Mouse (Mus musculus): ENCODE measurements around the gene Ddx10. TPM values are rescaled to one million over a fixed set of nuclear protein-coding genes. Genes with fewer than 3 reads are reported as not detected.

Gene Ddx10
- total and polyA plus RNA-seq, 3 experiments: 45.1 to 48.4 (median 46.5) TPM

DNA sequence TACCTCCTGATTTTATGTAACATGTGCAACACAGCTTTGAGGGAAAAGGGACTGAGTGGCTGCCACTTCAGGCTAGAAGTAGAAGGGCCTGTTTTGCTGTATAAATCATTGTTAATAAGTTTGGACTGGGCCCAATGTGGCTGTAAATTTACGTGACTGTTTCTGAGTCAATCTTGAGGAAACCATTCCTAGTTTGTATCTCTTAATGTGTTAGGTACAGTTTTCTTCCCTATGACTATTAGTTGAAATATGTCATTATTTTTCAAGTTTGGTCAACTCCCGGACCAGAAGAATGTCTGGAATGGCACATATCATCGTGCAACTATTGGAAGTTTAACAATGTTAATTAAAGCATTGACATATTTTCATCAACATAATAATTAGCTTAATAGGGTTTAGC, 42.2 kb upstream of the Ddx10 start:
- DNase-seq (ENCODE audit: low read depth, low spot score): no peak
- no peaks in the 10 kb centered on the region for H3K36me3 ChIP-seq (ENCODE audit: control insufficient read depth in 1 of 2, insufficient read depth in 2 of 2, low read length in 2 of 2)
- H3K27me3 ChIP-seq (ENCODE audit: control insufficient read depth in 1 of 2, insufficient read depth in 2 of 2, low read length in 2 of 2): peaks cover 8 to 11% of the 10 kb centered on the region in 2 experiments
- no peaks in the 10 kb centered on the region for H3K79me2 ChIP-seq (ENCODE audit: control insufficient read depth, insufficient read depth, low read length, poor library complexity)
- H3K9me3 ChIP-seq (replicated peaks; ENCODE audit: insufficient read depth, low read length): no peaks in the 10 kb centered on the region
- no peak overlapping the region for H3K27ac ChIP-seq (ENCODE audit: control insufficient read depth, low read depth, low read length)
- H3K4me1 ChIP-seq (ENCODE audit: control insufficient read depth in 1 of 2, insufficient read depth in 2 of 2, low read length in 2 of 2): no peaks in the 10 kb centered on the region
- H3K4me3 ChIP-seq (ENCODE audit: control insufficient read depth in 1 of 2, insufficient read depth in 1 of 2, low read depth in 2 of 2, low read length in 2 of 2): no peak overlapping the region
- TF ChIP-seq HCFC1 (IDR thresholded peaks at IDR 0.05; ENCODE audit: low read depth, low read length): no peak
- TF ChIP-seq ZKSCAN1 (IDR thresholded peaks at IDR 0.05; ENCODE audit: low read depth, low read length): no peak
- no peak for TF ChIP-seq ZC3H11A (IDR thresholded peaks at IDR 0.05; ENCODE audit: low read depth, low read length)
- no peak for TF ChIP-seq ZMIZ1 (IDR thresholded peaks at IDR 0.05; ENCODE audit: low read depth, low read length)
- no peak for TF ChIP-seq CHD1 (IDR thresholded peaks at IDR 0.05; ENCODE audit: low read depth, low read length)
- no peak for TF ChIP-seq MAFK (IDR thresholded peaks at IDR 0.05; ENCODE audit: borderline replicate concordance, low read depth, low read length)
- TF ChIP-seq CHD2 (IDR thresholded peaks at IDR 0.05; ENCODE audit: low read length): no peak
- no peak for TF ChIP-seq MAZ (IDR thresholded peaks at IDR 0.05; ENCODE audit: low read depth, low read length)
- no peak for TF ChIP-seq UBTF (IDR thresholded peaks at IDR 0.05; ENCODE audit: borderline replicate concordance, insufficient read depth, low read depth, low read length)
- no peak for TF ChIP-seq E2F4 (IDR thresholded peaks at IDR 0.05; ENCODE audit: borderline replicate concordance, low read depth, low read length)
- TF ChIP-seq MEF2A (IDR thresholded peaks at IDR 0.05; ENCODE audit: extremely low read depth, insufficient replicate concordance, low read depth, low read length, poor library complexity, severe bottlenecking): no peak
- no peak for TF ChIP-seq POLR2AphosphoS2 (IDR thresholded peaks at IDR 0.05; ENCODE audit: low read length)
- no peak for TF ChIP-seq TBP (IDR thresholded peaks at IDR 0.05; ENCODE audit: low read depth, low read length)
- no peak for TF ChIP-seq USF1 (IDR thresholded peaks at IDR 0.05; ENCODE audit: low read depth, low read length)
- TF ChIP-seq GABPA (IDR thresholded peaks at IDR 0.05; ENCODE audit: low read depth, low read length): no peak
- TF ChIP-seq MAX (IDR thresholded peaks at IDR 0.05; ENCODE audit: low read length): no peak
- H3K9ac ChIP-seq (ENCODE audit: control insufficient read depth, low read depth, low read length, poor library complexity, severe bottlenecking): no peak overlapping the region

DNA sequence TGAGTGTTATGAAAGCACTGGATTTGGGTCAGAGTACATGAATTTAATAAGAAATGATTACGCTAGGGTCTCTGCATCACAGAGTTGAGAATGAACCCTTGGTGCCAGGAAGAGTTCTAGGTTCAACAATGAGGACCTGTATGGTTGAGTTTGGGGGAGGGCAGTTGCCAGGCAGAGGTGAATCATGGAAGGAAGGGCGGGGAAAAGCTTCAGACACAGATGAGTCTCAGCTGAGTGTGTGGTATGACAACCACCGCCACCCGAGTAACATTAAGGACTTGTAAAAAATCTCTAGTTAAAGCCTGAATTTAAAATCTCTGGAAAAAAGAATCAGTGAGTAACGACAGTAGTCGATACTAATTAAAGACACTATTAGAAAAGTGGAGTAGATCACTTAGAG, 38.9 kb upstream of the Ddx10 start:
- no peak overlapping the region for H3K27ac ChIP-seq (ENCODE audit: control insufficient read depth, low read depth, low read length)
- no peak overlapping the region for H3K9ac ChIP-seq (ENCODE audit: control insufficient read depth, low read depth, low read length, poor library complexity, severe bottlenecking)
- no peaks in the 10 kb centered on the region for H3K36me3 ChIP-seq (ENCODE audit: control insufficient read depth in 1 of 2, insufficient read depth in 2 of 2, low read length in 2 of 2)
- no peaks in the 10 kb centered on the region for H3K79me2 ChIP-seq (ENCODE audit: control insufficient read depth, insufficient read depth, low read length, poor library complexity)
- H3K27me3 ChIP-seq (ENCODE audit: control insufficient read depth in 1 of 2, insufficient read depth in 2 of 2, low read length in 2 of 2): peaks cover 8 to 13% of the 10 kb centered on the region in 2 experiments
- TF ChIP-seq TAL1 (IDR thresholded peaks at IDR 0.05; ENCODE audit: low read length): no peak
- no peak for TF ChIP-seq USF2 (IDR thresholded peaks at IDR 0.05; ENCODE audit: borderline replicate concordance in 1 of 2, insufficient read depth in 1 of 2, low read depth in 1 of 2, low read length in 2 of 2)
- no peak for TF ChIP-seq MYC (IDR thresholded peaks at IDR 0.05; ENCODE audit: low read depth, low read length)
- no peak for TF ChIP-seq RAD21 (IDR thresholded peaks at IDR 0.05; ENCODE audit: low read depth, low read length)
- TF ChIP-seq CHD2 (IDR thresholded peaks at IDR 0.05; ENCODE audit: low read length): no peak
- TF ChIP-seq MYB (IDR thresholded peaks at IDR 0.05; ENCODE audit: low read depth, low read length): no peak
- TF ChIP-seq KAT2A (conservative IDR thresholded peaks at IDR 0.05; ENCODE audit: low read depth, low read length): no peak
- TF ChIP-seq CHD1 (IDR thresholded peaks at IDR 0.05; ENCODE audit: low read depth, low read length): no peak
- no peak for TF ChIP-seq TBP (IDR thresholded peaks at IDR 0.05; ENCODE audit: low read depth, low read length)
- TF ChIP-seq HCFC1 (IDR thresholded peaks at IDR 0.05; ENCODE audit: low read depth, low read length): no peak
- H3K9me3 ChIP-seq (replicated peaks; ENCODE audit: insufficient read depth, low read length): no peaks in the 10 kb centered on the region
- no peak for DNase-seq (ENCODE audit: low read depth, low spot score)
- H3K4me1 ChIP-seq (ENCODE audit: control insufficient read depth in 1 of 2, insufficient read depth in 2 of 2, low read length in 2 of 2): no peaks in the 10 kb centered on the region
- no peak overlapping the region for H3K4me3 ChIP-seq (ENCODE audit: control insufficient read depth in 1 of 2, insufficient read depth in 1 of 2, low read depth in 2 of 2, low read length in 2 of 2)

All from MEL (cell line).